Mouse (Mus musculus): ENCODE results near the gene Odf2. TPM values are rescaled to one million over a fixed set of nuclear protein-coding genes. Genes with fewer than 3 reads are reported as not detected.
"Not testable (repeated sequence)": the region's sequence is repeated elsewhere in the genome, so short reads cannot be mapped to it uniquely, and the experiment has no call there.

The Odf2 gene
- polyA plus RNA-seq, 1 experiment from 2014 or later, result 70.8 TPM

GRCm38 (mm10) chr2:29872581-29873295 lies 16.3 kb upstream of the Odf2 start:
- Histone ChIP-seq H3K27ac (replicated peaks) (no peak overlapping the region), H3K9me3 (no peaks in the 10 kb centered on the region), H3K4me1 (replicated peaks) (peaks cover 18% of the 10 kb centered on the region), H3K4me2 (no peak overlapping the region), H3K36me3 (0 out of 2 replicates have a peak, but pooled peaks cover 2% of the 10 kb centered on the region), H3K9ac (no peak overlapping the region), H3K27me3 (no peaks in the 10 kb centered on the region), H3K4me3 (no peak overlapping the region)
- 93% methylated on average over 10 of the region's 10 CpGs for WGBS
- ATAC-seq (ENCODE audit: low FRiP score, low read depth), result no peak

- no peak for ATAC-seq (ENCODE audit: low FRiP score, low read depth)
- 91% methylated on average over 4 of the region's 4 CpGs for WGBS
- Histone ChIP-seq H3K9ac (no peak overlapping the region), H3K36me3 (0 out of 2 replicates have a peak, but pooled peaks cover 2% of the 10 kb centered on the region), H3K27ac (replicated peaks) (no peak overlapping the region), H3K4me2 (no peak overlapping the region), H3K9me3 (no peaks in the 10 kb centered on the region), H3K27me3 (no peaks in the 10 kb centered on the region), H3K4me3 (no peak overlapping the region), H3K4me1 (replicated peaks) (peaks cover 21% of the 10 kb centered on the region)
Measured at GRCm38 (mm10) chr2:29873801-29874200, 15.2 kb upstream of the Odf2 start.

- Histone ChIP-seq H3K4me3 (no peak overlapping the region), H3K9ac (no peak overlapping the region), H3K9me3 (no peaks in the 10 kb centered on the region), H3K27ac (replicated peaks) (no peak overlapping the region), H3K36me3 (peaks cover 14% of the 10 kb centered on the region; the same call in 1 of the 2 replicates), H3K4me1 (replicated peaks) (peaks cover 5% of the 10 kb centered on the region; the same call in 1 of the 2 replicates), H3K27me3 (no peaks in the 10 kb centered on the region), H3K4me2 (no peak overlapping the region)
- 36% methylated on average over 4 of the region's 4 CpGs for WGBS
- peak; percentile 38; the same call in 1 of the 2 replicates for ATAC-seq (ENCODE audit: low FRiP score, low read depth)
Measured at GRCm38 (mm10) chr2:29878061-29878460, 11.0 kb upstream of the Odf2 start.

- WGBS, result 77% methylated on average over 8 of the region's 8 CpGs
- H3K27ac ChIP-seq (replicated peaks), result no peak overlapping the region
- no peak overlapping the region for H3K4me3 ChIP-seq
- no peak overlapping the region for H3K9ac ChIP-seq
- H3K36me3 ChIP-seq, result peaks cover 14% of the 10 kb centered on the region; the same call in 1 of the 2 replicates
- no peak overlapping the region for H3K4me2 ChIP-seq
- no peaks in the 10 kb centered on the region for H3K9me3 ChIP-seq
- H3K27me3 ChIP-seq, result no peaks in the 10 kb centered on the region
- peaks cover 5% of the 10 kb centered on the region; the same call in 1 of the 2 replicates for H3K4me1 ChIP-seq (replicated peaks)
- no peak for ATAC-seq (ENCODE audit: low FRiP score, low read depth)
Measured at GRCm38 (mm10) chr2:29879191-29879590, 9.8 kb upstream of the Odf2 start.

GRCm38 (mm10) chr2:29879964-29880830 lies 8.8 kb upstream of the Odf2 start:
- no peaks in the 10 kb centered on the region for H3K9me3 ChIP-seq
- no peak overlapping the region for H3K4me2 ChIP-seq
- no peak overlapping the region for H3K4me3 ChIP-seq
- no peaks in the 10 kb centered on the region for H3K27me3 ChIP-seq
- H3K4me1 ChIP-seq (replicated peaks), result peaks cover 5% of the 10 kb centered on the region; the same call in 1 of the 2 replicates
- H3K27ac ChIP-seq (replicated peaks), result no peak overlapping the region
- 81% methylated on average over 17 of the region's 17 CpGs for WGBS
- ATAC-seq (ENCODE audit: low FRiP score, low read depth), result no peak
- H3K36me3 ChIP-seq, result peaks cover 14% of the 10 kb centered on the region; the same call in 1 of the 2 replicates
- no peak overlapping the region for H3K9ac ChIP-seq

GRCm38 (mm10) chr2:29886659-29887292 lies 2.2 kb upstream of the Odf2 start:
- H3K27me3 ChIP-seq; H3K36me3 ChIP-seq; ATAC-seq (ENCODE audit: low FRiP score, low read depth); H3K4me2 ChIP-seq; H3K9ac ChIP-seq; H3K9me3 ChIP-seq; H3K4me3 ChIP-seq; H3K27ac ChIP-seq (replicated peaks): not testable (repeated sequence)
- peaks cover 16% of the 10 kb centered on the region for H3K4me1 ChIP-seq (replicated peaks)
- 87% methylated on average over 9 of the region's 9 CpGs for WGBS

GRCm38 (mm10) chr2:29889991-29890833 lies 1.2 kb downstream of the Odf2 start:
- no peaks in the 10 kb centered on the region for H3K9me3 ChIP-seq
- peaks cover 18% of the 10 kb centered on the region for H3K4me1 ChIP-seq (replicated peaks)
- peak overlapping the region; percentile 93 for H3K4me3 ChIP-seq
- WGBS, result under 1% methylated on average over 54 of the region's 61 CpGs
- ATAC-seq (ENCODE audit: low FRiP score, low read depth), result peak; percentile 88
- H3K36me3 ChIP-seq, result peaks cover 33% of the 10 kb centered on the region
- H3K27me3 ChIP-seq, result no peaks in the 10 kb centered on the region
- H3K27ac ChIP-seq (replicated peaks), result peak overlapping the region; percentile 89
- H3K4me2 ChIP-seq, result peak overlapping the region; percentile 98
- H3K9ac ChIP-seq, result peak overlapping the region; percentile 96

- H3K4me1 ChIP-seq (replicated peaks), result peaks cover 18% of the 10 kb centered on the region
- H3K9me3 ChIP-seq, result no peaks in the 10 kb centered on the region
- 87% methylated on average over 6 of the region's 6 CpGs for WGBS
- peaks cover 47% of the 10 kb centered on the region for H3K36me3 ChIP-seq
- no peaks in the 10 kb centered on the region for H3K27me3 ChIP-seq
- no peak overlapping the region for H3K27ac ChIP-seq (replicated peaks)
- no peak overlapping the region for H3K4me2 ChIP-seq
- no peak for ATAC-seq (ENCODE audit: low FRiP score, low read depth)
- peak overlapping the region; percentile 93; the same call in 1 of the 2 replicates for H3K4me3 ChIP-seq
- no peak overlapping the region for H3K9ac ChIP-seq
Measured at GRCm38 (mm10) chr2:29891773-29892172, 2.8 kb downstream of the Odf2 start.

GRCm38 (mm10) chr2:29896071-29896470 lies 7.0 kb downstream of the Odf2 start:
- H3K36me3 ChIP-seq, result peaks cover 87% of the 10 kb centered on the region
- no peaks in the 10 kb centered on the region for H3K9me3 ChIP-seq
- no peak overlapping the region for H3K4me2 ChIP-seq
- no peak for ATAC-seq (ENCODE audit: low FRiP score, low read depth)
- no peak overlapping the region for H3K9ac ChIP-seq
- WGBS, result 100% methylated on average over 1 of the region's 1 CpGs
- peaks cover 9% of the 10 kb centered on the region for H3K4me1 ChIP-seq (replicated peaks)
- no peak overlapping the region for H3K27ac ChIP-seq (replicated peaks)
- H3K4me3 ChIP-seq, result no peak overlapping the region
- H3K27me3 ChIP-seq, result no peaks in the 10 kb centered on the region

- H3K4me3 ChIP-seq, result no peak overlapping the region
- no peaks in the 10 kb centered on the region for H3K4me1 ChIP-seq (replicated peaks)
- no peaks in the 10 kb centered on the region for H3K27me3 ChIP-seq
- ATAC-seq (ENCODE audit: low FRiP score, low read depth), result no peak
- H3K36me3 ChIP-seq, result peaks cover 93% of the 10 kb centered on the region
- no peak overlapping the region for H3K9ac ChIP-seq
- no peak overlapping the region for H3K27ac ChIP-seq (replicated peaks)
- WGBS, result 87% methylated on average over 2 of the region's 2 CpGs
- H3K9me3 ChIP-seq, result no peaks in the 10 kb centered on the region
- H3K4me2 ChIP-seq, result no peak overlapping the region
Measured at GRCm38 (mm10) chr2:29897366-29897765, 8.3 kb downstream of the Odf2 start.

GRCm38 (mm10) chr2:29898081-29898480 lies 9.1 kb downstream of the Odf2 start:
- H3K27ac ChIP-seq (replicated peaks), result no peak overlapping the region
- H3K36me3 ChIP-seq, result peaks cover 93% of the 10 kb centered on the region
- no peak overlapping the region for H3K9ac ChIP-seq
- H3K9me3 ChIP-seq, result no peaks in the 10 kb centered on the region
- no peak for ATAC-seq (ENCODE audit: low FRiP score, low read depth)
- no peaks in the 10 kb centered on the region for H3K4me1 ChIP-seq (replicated peaks)
- WGBS, result 96% methylated on average over 1 of the region's 1 CpGs
- no peak overlapping the region for H3K4me2 ChIP-seq
- no peak overlapping the region for H3K4me3 ChIP-seq
- no peaks in the 10 kb centered on the region for H3K27me3 ChIP-seq

All from hindbrain, embryonic 15.5 days (tissue).